Mouse (Mus musculus) 3134 (cell line): Measurements from ENCODE around the gene Fxyd2.

Experiments used
- DNase-seq: peaks from one replicate; pipeline ENCODE4 v3.0.0-alpha.2; 2011; ENCODE audit warnings: low spot score; ENCODE audit not compliant: insufficient read length; ENCODE audit errors: extremely low read depth

Fxyd2 gene

GRCm38 (mm10) chr9:45421209-45421608 lies 21.7 kb downstream of the Fxyd2 start:
- no peak for DNase-seq

GRCm38 (mm10) chr9:45422761-45423298 lies 23.4 kb downstream of the Fxyd2 start:
- DNase-seq = no peak

GRCm38 (mm10) chr9:45426456-45426855 lies 27.0 kb downstream of the Fxyd2 start, which contains the start of gene Dscaml1:
TSS of gene Dscaml1 (plus strand) at chr9:45426628.
- no peak for DNase-seq

- DNase-seq = no peak
Measured at GRCm38 (mm10) chr9:45429392-45429791, 29.9 kb downstream of the Fxyd2 start.

GRCm38 (mm10) chr9:45429951-45430697 lies 30.7 kb downstream of the Fxyd2 start:
- DNase-seq = no peak

GRCm38 (mm10) chr9:45430698-45430959 lies 31.2 kb downstream of the Fxyd2 start:
- DNase-seq = no peak

- DNase-seq = no peak
Measured at GRCm38 (mm10) chr9:45431150-45431549, 31.7 kb downstream of the Fxyd2 start.

- no peak for DNase-seq
Measured at GRCm38 (mm10) chr9:45432639-45433038, 33.2 kb downstream of the Fxyd2 start.

- DNase-seq = no peak
Measured at GRCm38 (mm10) chr9:45433119-45433518, 33.6 kb downstream of the Fxyd2 start.

GRCm38 (mm10) chr9:45434171-45434570 lies 34.7 kb downstream of the Fxyd2 start:
- no peak for DNase-seq

- no peak for DNase-seq
Measured at GRCm38 (mm10) chr9:45439025-45439424, 39.6 kb downstream of the Fxyd2 start.

- no peak for DNase-seq
Measured at GRCm38 (mm10) chr9:45440083-45440784, 40.8 kb downstream of the Fxyd2 start.

- DNase-seq = no peak
Measured at GRCm38 (mm10) chr9:45444251-45444798, 44.9 kb downstream of the Fxyd2 start.

GRCm38 (mm10) chr9:45449658-45450057 lies 50.2 kb downstream of the Fxyd2 start:
- no peak for DNase-seq

GRCm38 (mm10) chr9:45451346-45451745 lies 51.9 kb downstream of the Fxyd2 start:
- DNase-seq = no peak

GRCm38 (mm10) chr9:45454032-45454431 lies 54.6 kb downstream of the Fxyd2 start:
- no peak for DNase-seq

- no peak for DNase-seq
Measured at GRCm38 (mm10) chr9:45454889-45455610, 55.6 kb downstream of the Fxyd2 start.

GRCm38 (mm10) chr9:45457200-45457599 lies 57.7 kb downstream of the Fxyd2 start:
- no peak for DNase-seq

GRCm38 (mm10) chr9:45458363-45458762 lies 58.9 kb downstream of the Fxyd2 start:
- no peak for DNase-seq
